Mouse (Mus musculus) lung, adult 10 weeks (tissue): ENCODE results near the gene Olfr810. TPM values are rescaled to one million over a fixed set of nuclear protein-coding genes. Genes with fewer than 3 reads are reported as not detected.

ENCODE experiments used
- polyA plus RNA-seq: library from polyadenylated mRNA; stranded (reverse); fragments of 350-450 nt; fragmentation: Illumina TruSeq; extraction: RNeasy Lipid Tissue Mini Kit (QIAGEN cat#74804); gene quantifications from one replicate; pipeline ENCODE4 v1.2.3, GENCODE M21; 2014; ENCODE audit warnings: low read depth, low replicate concordance; ENCODE audit not compliant: insufficient read depth

The Olfr810 gene
- polyA plus RNA-seq: not detected

DNA sequence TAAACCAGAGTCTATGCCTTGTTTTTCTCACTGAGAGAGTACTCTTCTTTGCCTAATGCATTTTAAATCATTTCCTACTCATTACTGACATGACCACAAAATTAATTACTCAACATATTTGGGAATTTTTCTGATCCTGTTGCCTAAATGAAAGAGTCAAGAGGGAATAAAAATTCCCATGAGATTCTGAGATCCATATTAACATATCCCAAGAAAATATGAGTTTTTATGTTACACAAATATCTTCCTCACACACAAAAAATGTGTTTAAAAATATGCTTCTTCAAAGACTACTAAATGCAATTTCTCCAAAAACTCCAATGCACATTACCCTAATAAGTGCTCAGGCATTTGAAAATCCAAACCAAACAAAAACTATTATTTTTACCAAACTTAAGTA lies at the start of gene Olfr810:
Gene Olfr810 (minus strand): TSS at position 101 of the 400 bp plus-strand sequence.

DNA sequence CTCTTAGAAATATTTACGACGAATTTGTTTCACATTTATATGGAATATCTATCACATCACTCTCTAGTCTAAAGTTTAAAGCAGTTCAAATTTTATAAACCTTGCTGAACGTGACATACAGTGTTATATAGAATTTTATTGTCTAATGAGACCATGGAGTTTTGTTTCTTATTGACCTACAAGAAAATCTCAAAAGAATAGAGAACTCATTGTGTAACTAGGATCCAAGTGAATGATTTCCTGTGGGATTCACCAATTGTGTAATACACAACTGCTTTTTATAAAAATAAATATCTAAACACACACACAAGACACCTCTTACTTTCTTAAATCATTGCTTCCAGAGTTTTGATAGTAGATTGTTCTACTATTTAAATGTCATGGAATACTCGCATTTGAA lies 9.6 kb upstream of the Olfr810 start, which contains the start of gene Olfr811:
Gene Olfr811 (minus strand): TSS at position 101 of the 400 bp plus-strand sequence.

DNA sequence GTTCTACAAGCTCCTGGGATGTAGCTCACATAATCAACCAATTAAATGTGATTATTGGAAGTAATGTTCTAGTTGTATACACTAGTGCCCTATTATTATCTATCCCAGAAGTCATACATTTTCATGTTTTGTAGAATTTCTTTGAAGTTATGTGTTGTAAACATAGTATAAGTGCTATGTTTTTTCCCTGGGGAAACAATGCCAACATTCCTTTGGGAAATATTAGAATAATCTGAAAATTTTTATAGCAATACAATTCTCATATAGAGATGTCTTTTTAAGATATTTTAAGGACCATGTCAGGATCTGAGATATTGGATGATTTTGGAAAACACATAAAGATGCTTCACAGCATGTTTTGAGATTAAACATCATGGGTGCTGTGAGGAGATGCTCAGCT lies 20.4 kb downstream of the Olfr810 start, which contains the start of gene Olfr809:
Gene Olfr809 (plus strand): TSS at position 301 of the 400 bp plus-strand sequence.

DNA sequence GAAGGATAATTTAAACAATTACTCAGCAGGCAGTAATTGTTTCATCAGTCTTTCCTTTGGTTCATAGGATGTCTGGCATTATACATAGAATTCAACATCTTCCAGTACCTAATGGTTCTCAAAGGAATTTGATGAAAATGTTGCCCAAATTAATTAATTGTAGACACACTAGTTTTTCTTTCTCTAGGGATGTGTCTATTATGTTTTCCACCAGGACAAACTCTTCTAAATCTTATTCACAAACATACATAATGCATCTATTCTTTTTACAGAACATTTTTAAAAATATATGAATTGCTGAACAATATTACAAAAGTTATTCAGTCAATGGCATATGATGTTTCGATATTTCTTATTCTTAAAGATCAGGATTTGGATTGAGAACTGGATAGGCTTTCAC lies 29.5 kb downstream of the Olfr810 start, which contains the start of gene Olfr808:
Gene Olfr808 (plus strand): TSS at position 301 of the 400 bp plus-strand sequence.

DNA sequence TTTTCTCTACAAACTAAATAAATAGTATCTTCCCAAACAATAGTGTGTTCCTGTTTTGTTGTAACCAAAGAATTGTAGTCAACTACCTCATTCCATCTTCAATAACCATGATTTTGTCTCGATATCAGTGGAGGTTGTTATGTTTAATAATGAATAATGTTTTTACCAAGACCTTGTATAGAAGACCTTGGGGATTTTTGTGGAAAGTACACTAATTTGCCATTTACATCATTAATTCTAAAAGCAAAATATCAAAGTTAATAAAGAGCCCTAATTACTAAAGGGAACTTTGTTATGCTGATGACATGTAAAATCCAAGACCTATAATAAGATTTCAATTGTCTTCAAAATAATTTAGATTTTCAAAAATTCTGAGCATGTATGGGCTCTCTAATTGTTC lies 37.0 kb downstream of the Olfr810 start, which contains the start of gene Olfr807:
Gene Olfr807 (minus strand): TSS at position 101 of the 400 bp plus-strand sequence.

DNA sequence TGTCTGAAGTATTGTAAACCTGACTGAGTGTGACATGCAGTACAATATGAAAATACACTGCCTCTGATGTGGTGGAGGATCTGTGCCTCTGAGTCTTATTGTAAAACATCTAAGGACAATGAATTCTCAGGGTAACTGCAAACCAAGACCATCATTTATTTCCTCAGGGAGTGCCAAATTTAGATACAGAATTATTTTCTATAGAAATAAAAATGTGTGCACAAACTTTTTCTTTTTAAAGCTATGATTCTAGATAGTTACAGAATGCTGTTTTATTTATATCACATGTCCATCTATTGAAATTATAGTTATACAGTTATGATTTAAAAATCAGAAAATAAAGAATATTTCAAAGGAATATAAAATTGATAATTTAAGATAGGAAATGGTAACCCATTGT lies 52.9 kb downstream of the Olfr810 start, which contains the start of gene Olfr806:
Gene Olfr806 (minus strand): TSS at position 101 of the 400 bp plus-strand sequence.

Other genes starting within 250 kb of the Olfr810 start
- gene Olfr794, start 227.3 kb downstream of the Olfr810 start, polyA plus RNA-seq: not detected
- gene Olfr796, start 182.3 kb downstream of the Olfr810 start, polyA plus RNA-seq: not detected
- not detected for gene Olfr798, start 167.0 kb downstream of the Olfr810 start, polyA plus RNA-seq
- gene Olfr799, start 157.4 kb downstream of the Olfr810 start, polyA plus RNA-seq: not detected
- gene Olfr800, start 137.2 kb downstream of the Olfr810 start, polyA plus RNA-seq: not detected
- not detected for gene Olfr801, start 121.1 kb downstream of the Olfr810 start, polyA plus RNA-seq
- not detected for gene Olfr802, start 106.7 kb downstream of the Olfr810 start, polyA plus RNA-seq
- not detected for gene Olfr803, start 100.6 kb downstream of the Olfr810 start, polyA plus RNA-seq
- gene Olfr804, start 91.7 kb downstream of the Olfr810 start, polyA plus RNA-seq: not detected
- not detected for gene Olfr805, start 65.5 kb downstream of the Olfr810 start, polyA plus RNA-seq
- gene Olfr806, start 53.0 kb downstream of the Olfr810 start, polyA plus RNA-seq: not detected
- gene Olfr807, start 37.1 kb downstream of the Olfr810 start, polyA plus RNA-seq: not detected
- gene Olfr808, start 29.4 kb downstream of the Olfr810 start, polyA plus RNA-seq: not detected
- not detected for gene Olfr809, start 20.3 kb downstream of the Olfr810 start, polyA plus RNA-seq
- not detected for gene Olfr811, start 9.5 kb upstream of the Olfr810 start, polyA plus RNA-seq
- gene Olfr812, start 51.2 kb upstream of the Olfr810 start, polyA plus RNA-seq: not detected
- not detected for gene Olfr813, start 60.5 kb upstream of the Olfr810 start, polyA plus RNA-seq
- gene Olfr814, start 84.9 kb upstream of the Olfr810 start, polyA plus RNA-seq: not detected
- not detected for gene Olfr815, start 111.0 kb upstream of the Olfr810 start, polyA plus RNA-seq
- gene Olfr816, start 120.7 kb upstream of the Olfr810 start, polyA plus RNA-seq: not detected
- not detected for gene Olfr818, start 154.2 kb upstream of the Olfr810 start, polyA plus RNA-seq
- gene Olfr819, start 172.3 kb upstream of the Olfr810 start, polyA plus RNA-seq: not detected
- gene Olfr247, start 181.2 kb upstream of the Olfr810 start, polyA plus RNA-seq: not detected
- gene Gm10310, start 190.1 kb upstream of the Olfr810 start, polyA plus RNA-seq: not detected
- not detected for gene Olfr820, start 217.7 kb upstream of the Olfr810 start, polyA plus RNA-seq
- not detected for gene Olfr821, start 235.4 kb upstream of the Olfr810 start, polyA plus RNA-seq